Mouse (Mus musculus) Patski (cell line): ENCODE measurements around the gene Arl5a. TPM values are rescaled to one million over a fixed set of nuclear protein-coding genes. Genes with fewer than 3 reads are reported as not detected.

ENCODE experiments used
- ATAC-seq: fragments of 100-300 bp; one replicate; pipeline ENCODE4 v1.8.0; 2021
- CTCF ChIA-PET: fragments of 350-600 bp; sonication (Branson Sonifier 250); formaldehyde crosslinking; loops from one replicate; lab custom pipeline; 2022; ENCODE audit warnings: inconsistent platforms; lab: Charles Lee
- POLR2A ChIA-PET: fragments of 350-600 bp; sonication (Branson Sonifier 250); formaldehyde crosslinking; loops from one replicate; lab custom pipeline; 2022; ENCODE audit warnings: antibody characterized with exemption, inconsistent platforms; lab: Charles Lee
- DNase-seq: peaks from one replicate; pipeline ENCODE4 v3.0.0-alpha.2; 2011; ENCODE audit warnings: low read depth, low spot score
- H3K27me3 ChIP-seq: fragments of 371-371 bp; one replicate; pipeline ENCODE4 v1.5.1; 2021
- CTCF ChIP-seq: fragments of 100-300 bp; IDR thresholded peaks from one replicate; pipeline ENCODE4 v1.5.1; 2021
- in situ Hi-C: fragments of 300-500 bp; cut with MboI; formaldehyde crosslinking; loops from 3 replicates; pipeline ENCODE4 v1.11.1; 2018; ENCODE audit warnings: low pct_unique_long_range_greater_than_20kb, mixed read lengths
- polyA plus RNA-seq: library from polyadenylated mRNA; unstranded; gene quantifications from one replicate; pipeline ENCODE4 v1.2.3, GENCODE M21; 2021

Arl5a gene
- polyA plus RNA-seq, 1 experiment from 2014 or later = 35.1 TPM

DNA sequence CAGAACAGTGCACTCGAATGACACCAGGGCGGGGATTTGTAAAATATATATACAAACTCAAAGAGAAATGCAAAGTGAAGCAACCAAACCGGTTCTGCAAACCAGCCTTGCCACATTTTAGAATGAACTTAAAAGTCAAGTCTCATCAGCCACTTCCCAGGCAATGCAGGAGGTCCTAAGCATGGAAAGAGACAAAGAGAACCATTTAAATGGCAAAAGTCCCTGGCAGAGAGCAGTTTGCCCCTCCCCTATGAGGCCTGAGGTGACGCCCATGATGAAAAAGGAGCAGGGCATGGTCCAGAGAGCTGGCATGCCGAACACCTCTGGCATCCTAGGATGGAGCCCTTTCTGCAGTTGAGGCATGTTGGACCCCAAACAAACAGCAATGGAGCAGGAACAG is 17.4 kb upstream of the Arl5a start:
- DNase-seq (no peak), ATAC-seq (no peak)
- no peak for TF ChIP-seq CTCF
- ChIA-PET CTCF (interaction anchor here (1.5 to 2.1 kb wide), 2 partner anchors 9 to 10 kb away, joined by 4 to 5 read pairs; no protein-coding TSS in a partner anchor), POLR2A (no interaction called here)
- H3K27me3 ChIP-seq = no peaks in the 10 kb centered on the region
- in situ Hi-C loops = no loop called here

DNA sequence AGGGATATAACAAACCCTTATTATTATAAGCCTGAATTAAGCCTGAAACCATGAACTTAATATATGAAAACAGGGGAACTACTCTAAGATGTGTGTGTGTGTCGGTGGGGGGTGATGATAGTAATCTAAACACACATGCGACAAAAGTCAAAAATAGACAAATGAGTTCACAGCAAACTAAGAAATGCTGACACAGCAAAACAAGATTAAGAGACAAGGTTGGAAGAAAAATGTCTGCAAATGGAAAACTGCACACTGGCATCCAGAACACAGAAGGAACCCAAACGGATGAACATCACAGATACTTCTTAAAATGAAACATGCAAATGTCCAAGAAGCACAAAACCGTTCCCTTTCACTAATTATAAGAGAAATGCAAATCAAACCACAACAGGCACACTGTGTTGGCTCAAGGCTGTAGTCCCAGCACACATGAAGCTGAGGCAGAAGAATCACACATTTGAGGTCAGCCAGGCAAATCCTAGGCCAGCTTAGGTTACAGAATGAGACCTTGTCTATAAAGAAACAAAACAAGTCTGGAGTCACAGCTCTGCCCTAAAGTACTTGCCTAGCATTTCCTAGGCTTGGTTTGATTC is 15.8 kb upstream of the Arl5a start:
- ChIA-PET POLR2A (no interaction called here), CTCF (no interaction called here)
- no peaks in the 10 kb centered on the region for H3K27me3 ChIP-seq
- TF ChIP-seq CTCF = no peak
- DNase-seq (no peak), ATAC-seq (no peak)
- in situ Hi-C loops = no loop called here

DNA sequence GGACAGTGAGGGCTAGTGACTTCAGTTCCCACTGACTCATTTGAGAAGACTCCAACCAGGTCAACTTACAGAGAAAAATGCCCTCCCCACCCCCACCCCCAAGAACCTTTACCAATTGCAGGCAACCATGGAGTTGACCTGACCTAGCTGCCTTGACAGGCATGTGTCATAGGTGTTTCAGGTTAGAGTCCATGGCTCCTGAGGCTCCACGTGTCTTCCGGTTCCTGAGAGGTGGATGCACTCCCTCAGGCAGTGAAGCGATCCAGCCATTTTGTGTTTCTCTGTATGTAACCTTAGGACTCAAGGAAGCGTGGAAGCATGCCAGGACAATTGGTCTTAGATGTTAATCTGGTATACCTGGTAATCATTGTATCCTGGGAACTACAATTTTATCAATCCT is 13.7 kb upstream of the Arl5a start:
- H3K27me3 ChIP-seq = no peaks in the 10 kb centered on the region
- ChIA-PET CTCF (interaction anchor here (1.3 kb wide), 1 partner anchor 166 kb away, joined by 3 read pairs; no protein-coding TSS in a partner anchor), POLR2A (interaction anchor here (0.6 to 0.9 kb wide), 2 partner anchors 13 to 80 kb away, joined by 3 read pairs; no protein-coding TSS in a partner anchor)
- no peak for DNase-seq
- TF ChIP-seq CTCF = no peak
- in situ Hi-C loops = no loop called here
- no peak for ATAC-seq

DNA sequence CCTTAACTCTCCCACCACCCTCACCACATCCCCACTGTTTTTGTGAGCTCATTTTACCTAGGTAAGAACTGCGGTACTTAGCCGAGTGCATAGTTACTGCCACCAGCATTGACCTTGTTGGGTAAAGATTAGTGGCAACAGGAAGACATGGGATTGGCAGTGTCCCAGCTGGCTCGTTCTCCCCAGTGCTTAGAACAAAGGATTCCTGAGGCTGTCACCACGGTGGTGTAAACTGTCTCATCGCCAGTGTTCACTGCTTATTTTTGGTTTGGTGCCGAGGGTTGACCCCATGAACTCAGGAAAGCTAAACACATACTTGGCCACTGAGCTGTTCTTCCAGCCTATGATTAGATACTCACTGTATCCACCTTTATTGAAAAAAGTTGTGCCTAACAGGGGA is 13.3 kb upstream of the Arl5a start:
- DNase-seq (peak; percentile 82), ATAC-seq (peak; percentile 93)
- in situ Hi-C loops = no loop called here
- TF ChIP-seq CTCF = no peak
- POLR2A ChIA-PET = interaction anchor here (0.6 to 0.9 kb wide), 2 partner anchors 12 to 80 kb away, joined by 3 read pairs; no protein-coding TSS in a partner anchor
- CTCF ChIA-PET = interaction anchor here (1.3 kb wide), 1 partner anchor 167 kb away, joined by 3 read pairs; no protein-coding TSS in a partner anchor
- H3K27me3 ChIP-seq = no peaks in the 10 kb centered on the region

DNA sequence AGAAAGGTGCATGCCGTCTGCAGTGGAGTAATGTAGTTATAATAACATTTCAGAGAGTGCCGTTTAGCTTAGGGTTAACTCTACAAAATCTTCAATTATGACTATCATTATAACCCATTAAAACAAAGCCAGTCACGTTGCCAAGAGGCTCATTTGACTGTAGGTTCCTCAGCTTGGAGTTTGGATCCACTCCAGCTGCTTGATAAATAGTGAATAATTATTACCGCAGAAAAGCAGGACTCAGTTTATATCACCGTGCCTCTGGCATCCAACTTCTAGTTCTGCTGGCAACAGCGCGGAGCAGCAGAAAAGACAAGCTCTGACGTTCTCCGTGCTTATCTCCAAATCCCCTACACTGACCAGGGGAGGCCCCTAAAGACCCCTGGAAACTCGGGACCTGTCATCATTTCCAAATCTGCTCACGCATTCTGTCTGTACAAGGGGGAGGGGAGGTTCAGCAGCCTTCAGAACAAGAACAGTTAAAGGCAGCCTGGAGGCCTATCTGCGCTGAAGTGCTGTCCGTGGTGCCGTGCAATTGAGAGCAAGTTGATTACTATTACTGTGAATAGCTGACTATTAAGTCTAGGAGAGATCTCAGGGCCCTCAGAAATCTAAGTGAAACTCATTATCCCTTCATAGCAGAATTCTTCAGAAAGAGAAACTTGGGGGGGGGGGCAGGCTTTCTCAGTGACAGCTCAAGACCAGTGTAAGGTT is 11.4 kb upstream of the Arl5a start:
- POLR2A ChIA-PET = interaction anchor here (0.6 to 0.7 kb wide), 2 partner anchors 11 to 253 kb away, joined by 3 to 4 read pairs; partner anchors contain the start of gene Arl5a
- DNase-seq (no peak), ATAC-seq (no peak)
- no peaks in the 10 kb centered on the region for H3K27me3 ChIP-seq
- in situ Hi-C loops = no loop called here
- CTCF ChIA-PET = interaction anchor here (1.2 to 2.1 kb wide), 2 partner anchors 15 to 21 kb away, joined by 4 to 11 read pairs; no protein-coding TSS in a partner anchor
- no peak for TF ChIP-seq CTCF

DNA sequence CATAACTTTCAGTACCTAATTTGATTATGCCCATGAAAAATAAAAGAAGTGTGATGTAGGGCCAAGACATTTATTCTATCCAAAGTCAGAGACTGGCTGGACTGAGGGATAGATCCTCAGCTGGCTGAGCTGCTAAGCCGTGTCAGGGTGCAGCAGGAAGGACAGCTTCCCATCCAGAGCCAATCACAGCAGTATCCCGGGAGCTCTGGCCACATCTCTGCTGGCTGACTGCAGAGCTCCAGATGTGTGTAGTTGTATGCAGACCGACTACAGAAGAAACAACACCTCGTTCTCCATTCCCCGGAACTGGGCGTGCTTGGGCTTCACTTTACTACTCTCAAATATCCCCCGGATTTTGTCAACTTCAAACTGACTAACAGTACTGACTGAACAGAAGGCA is 8.7 kb upstream of the Arl5a start:
- ATAC-seq (no peak), DNase-seq (no peak)
- TF ChIP-seq CTCF = no peak
- ChIA-PET CTCF (interaction anchor here (1.0 to 2.0 kb wide), 2 partner anchors 10 to 11 kb away, joined by 3 to 5 read pairs; no protein-coding TSS in a partner anchor), POLR2A (no interaction called here)
- no peaks in the 10 kb centered on the region for H3K27me3 ChIP-seq
- in situ Hi-C loops = no loop called here

DNA sequence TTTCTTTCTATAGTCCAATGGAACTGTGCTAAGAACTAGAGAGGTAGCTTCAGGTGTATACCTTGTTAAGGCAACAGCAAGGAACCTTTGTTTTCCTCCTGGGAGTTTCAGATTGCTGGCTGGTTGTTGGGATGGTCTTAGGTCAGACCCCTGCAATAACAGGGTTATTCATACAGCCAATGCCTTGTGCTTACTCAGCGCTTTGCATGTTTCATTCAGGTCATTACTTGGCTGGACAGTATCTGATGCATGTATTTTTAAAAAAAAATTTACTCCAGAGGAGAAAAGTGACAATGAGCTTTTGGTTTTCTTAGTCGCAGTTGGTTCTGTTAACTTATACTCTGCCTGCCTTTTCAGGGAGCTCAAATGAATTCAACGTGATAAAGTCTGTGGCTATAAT is 2.7 kb upstream of the Arl5a start:
- H3K27me3 ChIP-seq = no peaks in the 10 kb centered on the region
- ChIA-PET CTCF (interaction anchor here (0.9 to 1.6 kb wide), 3 partner anchors 11 to 83 kb away, joined by 3 read pairs; no protein-coding TSS in a partner anchor), POLR2A (no interaction called here)
- ATAC-seq = no peak
- in situ Hi-C loops = loop anchor here (10.0 kb wide), 1 partner anchor 167 kb away; no protein-coding TSS in a partner anchor
- no peak for TF ChIP-seq CTCF
- DNase-seq = no peak

DNA sequence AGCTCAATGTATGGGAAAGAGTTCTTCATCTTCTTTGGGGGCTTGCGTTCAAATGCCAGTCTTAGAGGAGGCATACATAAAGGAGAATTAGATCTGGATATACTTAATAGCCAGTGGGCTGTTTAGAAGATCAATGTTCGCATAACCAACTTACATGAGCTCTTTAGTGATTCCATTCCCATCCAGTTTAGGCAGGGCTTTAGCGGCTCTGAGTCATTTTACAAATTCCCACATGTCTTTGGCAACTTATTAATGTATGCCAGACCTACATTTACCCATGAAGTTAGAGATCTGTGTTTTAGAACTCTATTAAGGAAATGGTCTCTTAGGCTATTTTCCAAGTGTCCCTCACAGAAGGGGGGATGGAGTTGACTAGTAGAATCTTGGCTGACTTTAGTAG is 1.3 kb upstream of the Arl5a start:
- ChIA-PET CTCF (interaction anchor here (1.0 to 1.9 kb wide), 3 partner anchors 9 to 165 kb away, joined by 3 to 7 read pairs (median 3); no protein-coding TSS in a partner anchor), POLR2A (interaction anchor here (0.7 to 1.1 kb wide), 3 partner anchors 12 to 172 kb away, joined by 3 read pairs; no protein-coding TSS in a partner anchor)
- no peak for ATAC-seq
- in situ Hi-C loops = loop anchor here (10.0 kb wide), 1 partner anchor 169 kb away; no protein-coding TSS in a partner anchor
- TF ChIP-seq CTCF = no peak
- no peak for DNase-seq
- H3K27me3 ChIP-seq = no peaks in the 10 kb centered on the region

DNA sequence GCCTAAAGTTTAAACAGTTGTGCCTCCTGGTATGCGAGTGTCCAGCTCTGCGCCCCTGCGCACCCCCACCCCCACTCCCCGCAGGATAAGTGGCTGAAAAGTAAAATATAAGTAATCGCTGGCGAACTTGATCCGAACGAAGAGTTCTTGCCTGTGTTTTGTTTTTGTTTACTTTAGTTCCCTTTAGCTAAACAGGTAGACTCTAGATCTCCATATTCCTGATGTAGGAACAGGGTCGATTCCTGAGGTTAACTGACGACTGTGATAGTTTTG is 758 bp upstream of the Arl5a start:
- POLR2A ChIA-PET = interaction anchor here (0.7 to 1.1 kb wide), 4 partner anchors 12 to 173 kb away, joined by 3 to 4 read pairs (median 3); no protein-coding TSS in a partner anchor

DNA sequence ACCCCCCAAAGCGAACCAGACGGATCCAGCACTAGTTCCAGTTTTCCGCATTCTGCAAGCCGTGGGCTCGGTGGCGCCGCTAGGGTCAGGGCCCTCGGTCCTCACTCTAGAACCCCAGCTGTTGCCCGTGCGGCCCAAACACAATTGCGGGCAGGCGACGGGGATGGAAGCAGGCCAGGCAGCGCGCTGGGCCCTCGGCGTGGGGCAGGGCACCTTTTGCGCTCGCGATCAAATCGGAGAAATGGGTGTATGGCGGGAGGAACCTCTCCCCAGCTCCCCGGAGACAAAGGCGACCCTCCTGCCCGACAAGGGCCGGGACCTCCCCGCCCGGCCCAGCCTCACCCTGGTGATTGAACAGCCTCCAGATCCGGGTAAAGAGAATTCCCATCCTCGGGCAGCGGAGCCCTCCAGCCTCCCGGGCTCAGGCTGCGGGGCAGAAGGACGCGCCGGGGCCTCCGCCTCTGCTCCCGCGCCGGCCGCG is 413 bp downstream of the Arl5a start:
- no peak for DNase-seq

More for the DNA sequence above, 758 bp upstream of the Arl5a start:
- no peak for TF ChIP-seq CTCF
- no peaks in the 10 kb centered on the region for H3K27me3 ChIP-seq
- CTCF ChIA-PET = interaction anchor here (1.0 to 1.9 kb wide), 4 partner anchors 9 to 165 kb away, joined by 3 to 7 read pairs (median 3); no protein-coding TSS in a partner anchor
- in situ Hi-C loops = loop anchor here (10.0 kb wide), 1 partner anchor 169 kb away; no protein-coding TSS in a partner anchor
- DNase-seq (no peak), ATAC-seq (no peak)

More for the DNA sequence above, 413 bp downstream of the Arl5a start:
- CTCF ChIA-PET = interaction anchor here (1.5 kb wide), 1 partner anchor 18 kb away, joined by 6 read pairs; no protein-coding TSS in a partner anchor
- POLR2A ChIA-PET = interaction anchor here (0.6 to 1.3 kb wide), 5 partner anchors 12 to 166 kb away, joined by 3 to 4 read pairs (median 4); no protein-coding TSS in a partner anchor
- in situ Hi-C loops = loop anchor here (10.0 kb wide), 1 partner anchor 171 kb away; no protein-coding TSS in a partner anchor
- ATAC-seq = peak; percentile 13
- TF ChIP-seq CTCF = no peak
- H3K27me3 ChIP-seq = no peaks in the 10 kb centered on the region
